Mouse (Mus musculus) spleen, adult 2 months (tissue): ENCODE results near the gene Serac1.

ENCODE experiments used
- CTCF ChIP-seq: fragments of 200-500 bp; IDR thresholded peaks from 2 replicates; pipeline ENCODE4 v1.5.1; 2011; ENCODE audit warnings: mild to moderate bottlenecking, inconsistent platforms; ENCODE audit not compliant: insufficient read depth, insufficient read length, insufficient replicate concordance; ENCODE audit errors: extremely low read depth
- POLR2A ChIP-seq: fragments of 200-500 bp; IDR thresholded peaks from 2 replicates; pipeline ENCODE4 v1.6.1; 2011; ENCODE audit warnings: low read depth, low read length, inconsistent platforms

GRCm38 (mm10) chr17:6117917-6118316 is 38.4 kb upstream of the Serac1 start:
- no peak for TF ChIP-seq CTCF
- no peak for TF ChIP-seq POLR2A
